Mouse (Mus musculus) thymus, postnatal 14 days (tissue): Measurements from ENCODE around the gene Ifne.

Experiments
- DNase-seq: peaks from one replicate; pipeline ENCODE4 v3.0.0; 2021

The Ifne gene

DNA sequence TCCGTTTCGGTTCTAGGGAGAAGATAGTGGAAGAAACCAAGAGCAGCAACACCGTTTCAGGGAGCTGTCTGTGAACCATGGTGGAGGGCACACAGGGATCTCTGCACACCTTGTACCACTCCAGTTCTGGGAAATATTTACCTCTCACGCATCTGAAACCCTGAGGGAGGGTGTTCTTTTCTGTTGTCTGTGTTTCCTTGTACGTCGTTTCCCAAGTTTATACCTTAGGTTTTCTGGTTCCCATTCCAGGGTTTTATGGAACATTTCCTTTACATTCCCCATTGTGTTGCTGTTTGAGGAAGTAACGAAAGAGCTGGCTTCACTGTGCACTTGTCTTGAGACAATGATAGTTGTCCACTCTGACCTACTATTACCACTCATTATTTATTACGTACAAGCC is at the start of gene Ifne:
Gene Ifne (minus strand): TSS at position 101 of the 400 bp plus-strand sequence.
- DNase-seq: no peak

DNA sequence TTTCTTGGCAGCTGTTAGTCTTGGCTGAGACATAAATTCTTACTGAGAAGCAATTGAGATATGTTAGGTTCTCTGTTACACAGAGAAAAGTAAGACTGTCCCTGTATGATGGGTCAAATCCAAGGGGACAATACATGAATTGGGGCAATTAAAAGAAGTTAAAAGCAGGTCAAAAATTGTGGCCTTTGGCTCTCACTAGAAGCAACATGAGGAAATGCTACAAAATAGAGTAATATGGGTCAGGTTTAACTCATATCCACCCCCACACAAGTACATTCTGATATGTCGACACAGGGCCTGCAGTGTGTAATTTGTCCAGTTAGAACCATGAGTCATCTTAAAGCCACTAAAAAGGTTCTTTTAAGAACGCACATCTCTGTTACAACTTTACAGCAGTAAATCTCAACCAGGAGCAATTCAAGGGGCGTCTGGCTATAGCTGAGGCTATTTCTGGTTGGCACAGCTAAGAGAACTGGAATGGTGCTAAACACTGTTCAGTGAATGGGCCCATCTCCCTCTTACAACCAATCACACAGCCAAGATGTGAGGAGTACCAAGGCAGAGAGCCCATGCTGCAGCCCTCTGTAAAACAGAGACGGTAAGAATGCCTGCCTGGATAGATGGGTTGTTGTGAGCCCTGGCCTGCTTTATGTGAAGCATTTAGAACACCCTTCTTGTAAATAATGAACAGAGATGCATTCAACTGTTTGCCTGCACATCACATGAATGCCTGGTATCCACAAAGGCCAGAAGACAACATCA is 48.5 kb upstream of the Ifne start:
- DNase-seq: no peak

DNA sequence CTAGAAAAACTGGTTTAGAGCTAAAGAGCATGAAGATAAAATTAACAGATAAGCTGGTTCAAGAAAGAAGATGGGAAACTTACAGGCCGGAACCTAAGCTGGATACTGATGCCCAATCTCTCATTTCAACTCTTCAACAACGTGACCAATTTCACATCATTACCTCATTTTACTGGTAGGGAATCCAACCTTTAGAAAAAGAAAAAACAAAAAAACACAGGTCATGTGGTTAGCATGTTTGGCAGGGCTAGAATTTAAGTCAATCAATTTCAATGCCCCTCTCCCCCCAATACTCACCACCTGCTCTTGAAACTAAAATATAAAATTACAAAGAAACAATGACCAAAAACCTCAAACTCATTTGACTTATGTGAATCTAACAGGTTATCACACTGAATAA is 47.8 kb upstream of the Ifne start:
- no peak for DNase-seq

DNA sequence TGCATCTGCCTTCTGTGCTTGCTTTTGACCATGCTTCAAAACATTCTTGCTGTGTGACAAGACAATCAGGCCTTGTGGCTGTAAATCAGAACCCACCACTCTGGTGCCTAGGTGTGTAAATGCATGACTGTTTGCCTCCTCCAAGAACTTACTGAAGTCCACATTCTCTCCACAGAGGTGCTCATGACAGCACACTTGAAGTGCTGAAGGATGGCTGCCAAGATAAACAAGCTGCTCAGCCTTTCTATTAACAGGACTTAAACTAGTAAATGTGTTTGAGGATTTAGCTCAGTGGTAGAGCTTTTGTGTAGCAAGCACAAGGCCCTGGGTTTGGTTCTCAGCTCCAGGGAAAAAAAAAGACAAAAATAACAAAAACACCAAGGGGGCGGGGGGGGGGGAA is 46.6 kb upstream of the Ifne start:
- no peak for DNase-seq

DNA sequence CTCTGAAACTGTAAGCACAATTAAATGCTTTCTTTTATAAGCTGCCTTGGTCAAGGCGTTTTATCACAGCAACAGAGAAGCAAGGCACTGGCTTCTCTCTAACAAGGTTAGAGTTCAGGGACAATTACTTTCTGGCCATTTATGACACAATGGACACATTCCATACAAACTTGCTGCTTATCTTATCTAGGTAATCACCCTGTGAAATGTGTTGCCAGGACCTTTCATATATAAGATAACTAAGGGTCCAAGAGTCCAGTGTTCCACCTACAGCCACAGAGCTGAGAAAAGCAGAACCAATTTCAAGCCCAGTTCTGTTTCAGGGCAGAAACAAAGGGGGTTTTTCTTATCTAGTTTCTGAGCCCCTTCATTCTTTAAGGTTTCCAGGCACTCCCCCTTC is 46.1 kb upstream of the Ifne start:
- no peak for DNase-seq

DNA sequence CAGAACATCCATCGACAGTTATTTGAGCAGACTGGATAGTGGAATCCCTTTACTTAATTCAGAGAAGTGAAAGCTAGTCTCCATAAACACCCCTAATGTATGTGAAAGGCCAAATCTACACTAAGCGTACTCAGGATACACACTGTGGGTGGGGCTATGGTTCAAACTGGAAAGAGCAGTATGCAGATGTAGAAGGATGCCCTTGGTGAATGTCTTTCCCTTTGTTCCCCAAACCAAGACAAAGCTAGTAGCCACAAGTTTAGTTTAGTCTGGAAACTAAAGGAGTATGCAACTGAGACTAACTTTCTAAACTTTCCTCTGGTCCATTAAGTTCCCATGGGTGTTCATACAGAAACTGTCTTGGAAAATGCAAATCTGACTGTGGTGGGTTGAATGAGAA is 45.5 kb upstream of the Ifne start:
- no peak for DNase-seq

DNA sequence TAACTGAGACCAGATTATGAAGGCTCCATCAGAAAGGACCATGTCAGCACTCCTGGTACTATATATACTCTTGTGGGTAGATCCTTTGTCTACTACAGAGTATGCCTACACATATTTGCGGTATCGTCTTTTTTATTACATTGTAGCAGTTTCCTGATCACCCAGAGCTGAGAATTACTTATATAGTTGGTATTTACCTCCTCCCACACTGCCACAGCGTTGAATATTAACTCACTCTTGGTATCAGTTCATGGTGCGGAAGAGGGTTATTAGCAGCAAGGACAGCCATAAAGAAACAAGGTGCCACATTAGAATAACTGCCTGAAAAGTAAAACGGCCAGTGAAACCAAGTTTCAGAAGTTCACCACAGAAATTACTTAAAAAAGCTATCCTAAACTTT is 41.3 kb upstream of the Ifne start:
- DNase-seq: no peak

DNA sequence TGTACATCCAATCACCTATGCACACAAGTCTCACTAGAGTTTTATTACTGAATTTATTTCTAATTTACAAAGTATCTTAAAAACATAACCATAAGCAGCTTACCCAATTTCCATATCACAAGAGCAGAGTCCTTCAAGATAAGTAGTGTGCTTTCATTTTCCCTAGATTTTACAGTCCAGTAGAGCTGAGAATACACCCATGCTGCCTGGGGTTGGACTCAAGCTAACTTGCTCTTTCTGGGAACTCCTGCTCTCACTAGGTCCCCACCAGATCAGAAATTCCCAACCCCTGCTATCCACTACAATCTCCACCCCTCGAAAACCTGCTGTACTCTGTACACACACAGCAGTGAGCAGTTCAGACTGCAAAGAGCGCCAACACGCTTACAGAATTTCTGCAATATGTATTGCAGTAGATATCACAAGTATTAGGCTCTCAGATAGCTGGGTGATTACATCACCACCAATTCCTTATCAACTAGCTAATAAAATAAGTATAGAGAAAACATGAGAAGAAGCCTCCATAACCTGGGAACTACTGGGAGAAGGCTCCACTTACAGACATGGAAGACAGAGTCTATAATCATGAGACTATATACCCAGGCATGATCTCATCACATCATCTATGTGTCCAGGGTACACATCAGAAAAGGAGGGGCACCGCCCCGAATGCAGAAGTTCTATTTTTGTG is 37.9 kb upstream of the Ifne start:
- no peak for DNase-seq

DNA sequence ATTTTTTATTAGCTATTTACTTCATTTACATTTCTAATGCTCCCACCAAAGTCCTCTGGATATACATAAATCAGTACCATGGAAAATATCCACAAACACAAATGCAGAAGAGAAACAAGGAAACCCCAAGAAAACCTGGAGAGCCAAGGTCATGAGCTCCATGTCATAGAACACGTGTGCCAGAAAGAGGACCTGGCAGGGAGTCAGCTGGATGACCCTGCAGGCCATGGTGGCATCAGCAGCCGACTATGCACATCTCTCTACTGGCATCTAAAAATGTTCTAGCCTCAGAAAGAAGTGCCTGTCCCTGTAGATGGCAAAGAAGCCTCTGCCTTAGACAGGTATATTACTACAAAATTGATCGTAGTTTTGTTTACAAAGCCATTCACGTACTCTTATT is 36.3 kb upstream of the Ifne start:
- no peak for DNase-seq

DNA sequence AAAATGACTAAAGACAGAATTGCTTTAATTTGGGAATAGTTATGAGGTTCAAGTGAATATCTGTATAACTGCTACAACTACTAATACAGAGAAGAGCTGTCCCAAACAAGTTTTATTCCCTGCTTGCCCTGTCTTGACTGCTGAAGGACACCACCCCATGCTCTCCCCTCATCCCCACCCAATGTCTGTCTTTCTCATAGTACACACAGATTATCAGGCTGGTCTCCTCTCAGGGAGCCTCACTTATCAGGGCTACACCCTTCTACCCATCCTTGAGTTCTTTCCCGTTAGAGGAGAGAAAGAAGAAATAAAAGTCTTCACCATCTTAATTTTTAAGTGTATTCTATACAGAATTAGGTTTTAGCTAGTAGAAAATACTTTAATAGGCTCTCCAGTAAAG is 34.0 kb upstream of the Ifne start:
- DNase-seq: no peak

DNA sequence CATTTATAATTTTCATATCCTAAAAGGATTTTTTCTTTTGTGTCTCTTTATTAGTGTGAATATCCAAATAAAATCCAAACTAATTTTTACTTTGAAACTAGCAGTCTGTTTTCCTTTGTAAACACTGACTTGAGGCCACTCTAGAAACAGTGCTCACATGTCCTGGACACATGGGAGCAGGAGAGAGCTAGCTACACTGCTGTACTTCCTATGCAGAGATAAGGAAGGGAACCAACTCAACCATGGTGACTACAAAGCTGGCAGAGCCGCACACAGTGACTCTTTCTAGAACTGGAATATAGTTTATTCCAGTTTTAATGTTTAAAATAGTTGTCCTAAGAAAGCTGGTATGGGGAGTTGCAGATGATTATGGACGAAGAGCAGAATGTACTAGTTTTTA is 32.9 kb upstream of the Ifne start:
- DNase-seq: no peak

DNA sequence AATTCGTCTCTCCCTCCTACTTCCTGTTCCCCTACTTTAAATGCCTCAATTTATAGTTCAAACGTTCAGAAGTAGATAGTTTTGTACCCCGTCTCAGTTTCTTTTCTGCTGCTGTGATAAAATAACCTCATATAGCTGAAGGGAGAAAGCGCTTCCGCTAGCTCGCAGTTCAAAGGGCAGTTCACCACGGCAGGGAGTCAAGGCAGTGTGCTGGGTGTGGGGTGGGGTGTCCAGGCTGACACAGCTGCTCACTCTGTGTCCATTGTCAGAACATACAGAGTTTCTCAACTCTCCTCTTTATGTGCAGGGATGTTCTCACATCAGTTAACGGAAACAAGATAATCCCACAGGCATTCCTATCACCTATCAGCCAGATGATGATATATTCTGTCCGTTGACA is 32.2 kb upstream of the Ifne start:
- no peak for DNase-seq

DNA sequence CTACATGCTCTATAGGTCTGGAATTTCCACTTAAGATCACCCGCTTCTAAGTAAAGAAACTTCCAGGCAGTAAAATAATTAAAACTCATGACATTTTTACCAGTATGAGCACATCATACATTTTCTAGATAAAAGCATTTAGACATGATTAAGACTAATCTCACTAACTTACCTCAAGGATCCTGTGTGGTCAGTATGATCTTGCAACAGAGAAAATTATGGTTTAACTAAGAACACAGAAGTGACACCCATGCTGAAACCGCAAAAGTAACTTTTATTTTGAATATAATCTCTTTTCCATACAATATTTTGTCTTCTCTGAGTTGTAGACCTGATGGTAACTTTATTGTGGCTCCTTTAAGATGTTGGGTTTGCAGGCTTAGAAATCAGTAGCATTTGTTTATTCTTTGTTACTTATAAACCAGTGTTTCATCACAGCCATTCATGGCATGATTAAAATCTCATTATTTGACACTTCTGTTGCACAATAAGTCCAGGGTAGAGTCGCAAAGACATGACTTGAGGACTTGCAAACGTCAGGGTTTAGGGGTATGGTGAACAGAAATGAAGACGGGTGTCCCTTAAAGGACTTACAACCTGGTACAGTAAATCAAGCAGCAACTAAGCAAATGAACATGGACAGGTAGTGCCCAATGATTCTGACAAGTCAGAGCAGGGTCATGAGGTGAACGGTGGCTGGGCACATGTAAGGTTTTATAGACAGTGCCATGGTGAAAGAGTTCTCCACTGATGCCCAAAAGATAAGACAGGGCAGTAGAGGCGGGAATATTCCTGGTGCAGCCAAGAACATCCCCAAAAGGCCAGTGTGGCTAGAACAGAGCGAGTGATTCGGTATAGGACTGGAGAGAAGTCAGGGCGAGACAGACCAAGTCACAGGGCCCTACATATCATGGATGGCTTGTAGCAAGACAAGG is 29.9 kb upstream of the Ifne start:
- DNase-seq: no peak

DNA sequence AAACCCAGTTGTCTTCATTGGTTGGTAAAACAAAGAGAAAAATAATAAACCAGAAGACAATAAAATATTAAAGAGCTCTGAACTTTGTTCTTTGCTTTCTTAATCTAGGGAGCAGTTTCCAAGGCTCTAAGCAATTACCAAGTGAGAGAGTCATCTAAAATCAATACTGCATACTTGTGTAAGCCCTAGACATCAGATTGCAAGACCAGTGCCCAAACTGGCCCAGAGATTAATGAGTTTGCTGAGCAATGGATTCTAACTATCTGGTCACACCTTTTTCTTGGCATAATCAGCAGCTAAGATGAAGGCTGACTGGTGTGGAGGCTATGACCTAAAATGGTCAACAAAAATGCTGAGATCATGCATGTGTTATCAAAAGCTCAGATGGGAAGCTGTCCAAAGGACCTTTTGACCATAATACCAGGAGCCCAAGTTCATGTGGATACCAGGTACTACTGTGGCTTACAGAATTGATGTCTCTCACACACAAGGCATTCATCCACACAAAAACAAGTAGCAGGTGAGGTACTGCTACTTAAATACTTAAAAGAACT is 13.3 kb upstream of the Ifne start:
- DNase-seq: no peak

DNA sequence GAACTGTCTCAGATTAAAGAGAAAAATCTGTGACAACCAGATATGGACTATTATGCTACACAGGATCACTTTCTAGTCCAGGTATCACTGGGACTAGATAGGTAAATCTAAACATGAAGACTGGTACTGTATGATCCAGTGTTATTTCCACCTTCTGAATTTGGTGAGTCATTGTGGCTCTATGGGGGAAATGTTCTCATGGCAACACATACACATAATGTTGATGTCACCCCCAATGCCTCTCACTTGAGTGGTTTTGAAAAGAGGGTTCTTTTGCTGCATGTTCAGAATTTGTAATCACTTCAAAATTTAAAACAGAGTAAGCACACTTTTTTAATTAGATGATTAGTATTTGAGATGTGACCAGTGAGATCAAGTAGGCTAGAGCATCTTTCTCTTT is 8.2 kb upstream of the Ifne start:
- no peak for DNase-seq

DNA sequence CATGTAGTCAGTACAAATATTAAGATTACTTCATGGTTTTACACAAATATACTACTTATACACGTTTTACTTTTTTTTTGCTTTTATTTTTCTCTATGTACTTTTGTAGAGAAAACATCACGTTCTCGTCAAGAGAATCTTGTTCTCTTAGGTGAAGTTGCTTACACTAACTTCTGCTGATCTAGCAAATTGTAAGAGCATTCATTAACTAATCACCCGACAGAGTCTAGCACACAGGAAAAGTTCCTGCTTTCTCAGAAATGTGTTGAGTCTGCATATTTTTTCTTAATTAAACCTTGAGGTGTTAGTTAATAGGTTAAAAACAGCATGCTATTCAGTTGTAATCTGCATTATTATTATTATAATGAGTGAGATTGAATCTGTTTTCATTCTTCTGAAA is 1.2 kb downstream of the Ifne start:
- DNase-seq: no peak

DNA sequence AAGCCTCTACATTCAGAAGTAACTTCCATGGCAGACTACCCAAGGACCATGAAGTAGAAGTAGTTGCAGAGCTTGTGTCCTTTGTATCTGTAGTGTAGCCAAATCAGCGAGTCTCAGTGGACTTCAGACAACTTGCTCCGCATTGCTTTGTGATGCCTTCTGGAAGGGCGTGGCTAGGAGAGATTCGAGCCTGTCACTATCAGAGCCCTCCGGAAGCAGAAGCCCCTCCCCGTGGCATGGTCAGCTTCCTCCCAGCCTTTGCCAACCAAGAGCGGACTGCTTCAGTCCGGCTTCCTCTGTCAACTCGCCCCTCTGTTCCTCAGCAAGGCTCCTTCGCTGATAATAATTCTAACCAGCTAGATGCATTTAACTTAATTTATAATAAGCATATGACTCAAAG is 1.8 kb downstream of the Ifne start:
- DNase-seq: peak; percentile 26

DNA sequence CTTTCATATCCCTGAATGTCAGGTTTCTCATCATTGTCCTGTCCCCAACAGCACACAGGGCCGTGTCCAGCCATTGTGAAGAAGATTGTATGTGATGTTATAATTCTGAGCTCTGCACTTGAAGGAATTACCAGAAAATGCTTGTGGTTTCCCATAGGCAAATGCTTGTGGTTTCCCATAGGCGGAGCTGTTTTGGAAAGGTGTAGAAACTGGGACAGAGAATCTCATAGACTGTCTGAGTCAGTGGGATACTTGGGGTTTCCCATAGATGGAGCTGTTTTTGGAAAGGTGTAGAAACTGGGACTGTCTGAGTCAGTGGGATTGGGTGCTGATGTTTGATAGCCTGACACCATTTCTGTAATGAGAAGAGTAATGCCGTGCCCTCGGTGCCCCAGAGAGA is 3.5 kb downstream of the Ifne start:
- no peak for DNase-seq

DNA sequence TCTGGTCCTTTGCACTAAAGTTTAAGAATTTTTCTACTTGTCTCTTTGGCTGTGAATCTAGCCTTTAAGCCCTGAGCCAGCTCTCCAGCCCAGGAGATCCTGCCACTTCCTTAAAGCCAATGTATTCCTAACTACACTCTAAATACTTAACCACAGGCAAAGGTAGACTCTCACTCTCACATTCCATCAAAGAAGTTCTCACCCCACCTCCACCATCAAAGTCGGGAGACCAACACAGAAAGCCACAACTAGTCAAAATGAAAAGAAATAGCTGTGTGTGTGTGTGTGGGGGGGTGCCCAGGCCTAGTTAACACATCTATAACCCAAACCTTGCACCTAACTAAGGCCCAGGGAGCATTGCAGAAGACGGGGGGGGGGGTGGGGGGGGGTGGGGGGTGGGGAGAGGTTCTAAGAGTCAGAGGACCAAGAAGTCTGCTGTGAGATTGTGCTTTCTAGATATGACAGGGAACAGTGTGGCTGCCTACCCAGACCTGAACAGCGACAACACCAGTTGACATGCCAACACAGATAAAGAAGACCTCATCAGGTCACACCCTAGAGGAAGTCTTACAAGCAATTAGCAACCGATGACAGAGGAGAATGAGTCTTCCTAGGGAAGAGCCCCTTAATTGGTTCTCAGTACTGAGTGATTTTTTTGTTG is 4.4 kb downstream of the Ifne start:
- no peak for DNase-seq

DNA sequence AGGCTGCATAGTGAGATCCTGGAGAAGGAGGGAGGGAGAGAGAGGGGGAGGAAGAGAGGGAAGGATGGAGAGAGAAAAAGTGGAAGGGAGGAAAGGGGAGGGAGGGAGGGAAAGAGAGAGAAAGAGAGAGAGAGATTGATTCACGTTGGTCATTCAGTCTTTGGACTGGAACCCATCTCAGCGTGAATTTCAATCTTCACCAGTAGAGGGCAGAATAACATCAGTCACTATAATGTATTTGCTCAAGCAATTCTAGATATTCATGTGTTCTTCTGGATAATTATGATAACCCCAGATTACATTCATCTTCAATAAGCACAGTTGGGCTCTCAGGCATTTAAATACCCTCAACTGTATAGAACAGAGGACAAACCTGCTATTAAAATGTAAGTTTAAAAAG is 7.3 kb downstream of the Ifne start:
- DNase-seq: peak; percentile 41

DNA sequence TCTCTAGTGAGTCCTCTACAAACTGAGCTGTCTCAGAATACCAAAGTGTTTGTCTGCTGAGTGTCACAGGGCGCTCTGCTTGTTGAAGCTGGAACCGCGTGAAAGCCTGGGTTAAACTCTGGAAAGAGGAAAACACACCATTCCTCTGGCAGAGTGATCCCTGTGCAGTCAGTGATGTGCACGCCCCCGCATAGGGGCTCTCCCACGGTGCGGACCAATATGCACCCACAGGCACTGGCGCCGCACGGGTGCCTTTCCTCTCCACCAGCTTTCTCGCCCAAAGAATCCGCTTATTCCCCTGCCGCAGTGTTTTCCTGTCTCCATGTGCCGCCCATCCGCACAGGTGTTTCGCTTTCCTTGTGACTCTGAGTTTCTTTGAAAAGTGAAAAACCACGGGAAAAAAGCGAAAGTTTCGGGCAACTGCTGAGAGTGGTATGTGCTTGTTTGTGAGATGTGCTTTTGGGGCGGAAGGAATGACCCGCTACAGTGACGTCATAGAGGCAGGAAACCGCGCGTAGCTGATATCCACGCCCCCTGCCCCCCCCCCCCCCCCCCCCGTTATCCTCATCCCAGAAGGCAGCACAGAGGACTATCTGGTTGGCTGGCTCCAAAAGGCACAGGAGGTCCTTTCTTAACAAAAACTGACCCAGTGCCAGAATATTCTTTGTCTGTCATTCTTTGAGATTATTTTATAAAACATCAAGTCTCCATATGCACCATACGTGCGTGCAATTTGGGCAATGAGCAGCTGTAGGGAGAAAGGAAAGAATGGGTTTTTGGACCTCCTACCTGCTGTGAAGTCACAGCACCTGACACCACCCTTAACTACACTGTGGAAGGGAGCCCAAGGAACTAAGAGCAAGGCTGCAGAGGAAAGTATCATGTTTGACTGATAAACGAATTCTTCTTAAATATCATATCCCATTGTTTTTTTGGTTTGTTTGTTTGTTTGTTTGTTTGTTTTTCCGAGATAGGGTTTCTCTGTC is 11.8 kb downstream of the Ifne start:
- peak; percentile 73 for DNase-seq
